Mouse (Mus musculus): ENCODE results near the gene Krtap6-2.

The Krtap6-2 gene

DNA sequence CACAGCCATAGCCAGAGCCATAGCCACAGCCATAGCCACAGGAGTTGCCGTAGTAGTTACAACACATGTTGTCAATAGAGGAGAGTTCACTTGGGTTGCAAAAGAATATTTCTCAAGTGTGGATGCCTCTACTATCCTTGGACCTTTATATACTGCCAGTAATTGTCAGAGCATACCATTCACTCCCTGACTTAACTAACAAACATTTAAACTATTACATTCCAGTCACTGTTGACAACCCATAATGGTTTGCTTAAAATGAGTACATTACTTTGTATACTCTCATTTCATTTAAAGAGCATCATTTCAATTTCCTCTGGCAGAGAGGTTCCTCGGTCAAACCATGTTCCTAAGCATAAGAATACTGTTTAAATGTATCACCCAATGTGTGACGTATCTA is at the start of gene Krtap6-2:
Gene Krtap6-2, minus strand, starts transcription at position 101 of the 400 bp plus-strand sequence.
- DNase-seq = no peak

DNA sequence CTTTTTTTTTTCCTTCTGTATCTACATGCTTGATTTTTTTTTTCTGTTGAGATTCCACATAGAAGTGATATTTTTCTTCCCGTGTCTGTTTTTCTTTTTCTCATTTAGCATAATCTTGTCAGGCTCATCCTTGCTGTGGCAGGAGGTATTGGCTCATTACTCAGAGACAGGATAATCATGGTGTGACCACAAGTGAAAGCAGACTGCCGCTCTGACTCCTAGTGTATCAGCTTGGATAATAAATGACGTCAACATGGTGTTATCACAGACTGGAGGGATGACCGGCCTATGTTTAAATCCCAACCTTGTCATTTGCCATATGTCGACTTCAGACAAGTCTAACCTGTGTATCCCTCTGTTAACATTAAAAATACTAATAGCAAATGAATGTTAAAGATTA is 41.3 kb upstream of the Krtap6-2 start:
- no peak for DNase-seq

DNA sequence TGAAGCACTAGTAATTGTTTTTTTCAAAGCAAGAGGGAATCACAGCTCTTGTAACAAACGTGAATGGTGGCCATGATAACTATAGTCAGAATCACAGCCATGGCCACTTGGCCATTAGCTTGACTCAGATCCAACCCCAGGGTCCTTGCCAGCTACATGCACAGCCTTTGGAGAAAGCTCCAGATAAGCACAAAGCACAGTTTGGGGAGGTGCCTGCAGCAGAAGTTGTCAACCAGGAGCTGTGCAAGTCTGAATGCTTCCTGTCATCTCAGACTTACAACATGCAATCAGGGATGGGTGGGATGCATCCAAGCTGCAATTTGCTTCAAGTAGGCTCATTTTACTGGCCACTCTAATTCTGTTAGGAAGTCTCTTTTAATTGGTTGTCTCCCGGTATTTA is 9.7 kb upstream of the Krtap6-2 start:
- no peak for DNase-seq

DNA sequence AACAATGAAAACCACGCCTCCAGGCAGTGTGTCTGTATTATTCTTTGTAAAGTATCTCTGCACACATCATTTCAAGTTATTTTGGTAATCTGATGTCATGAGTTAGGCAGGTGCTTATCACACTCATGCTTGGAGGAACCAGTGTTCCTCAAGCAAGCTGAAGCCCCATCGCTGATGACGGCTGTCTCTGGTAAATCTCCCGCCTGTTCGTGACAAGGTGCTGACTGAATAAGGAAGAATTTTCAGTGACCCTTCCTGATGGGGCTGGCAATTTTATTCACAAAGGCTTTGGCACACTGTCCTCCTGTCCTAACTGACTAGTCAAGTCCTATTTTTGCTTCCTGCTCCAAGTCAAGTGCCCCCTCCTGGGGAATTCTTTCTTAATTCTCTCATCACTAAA is 5.4 kb upstream of the Krtap6-2 start:
- no peak for DNase-seq

DNA sequence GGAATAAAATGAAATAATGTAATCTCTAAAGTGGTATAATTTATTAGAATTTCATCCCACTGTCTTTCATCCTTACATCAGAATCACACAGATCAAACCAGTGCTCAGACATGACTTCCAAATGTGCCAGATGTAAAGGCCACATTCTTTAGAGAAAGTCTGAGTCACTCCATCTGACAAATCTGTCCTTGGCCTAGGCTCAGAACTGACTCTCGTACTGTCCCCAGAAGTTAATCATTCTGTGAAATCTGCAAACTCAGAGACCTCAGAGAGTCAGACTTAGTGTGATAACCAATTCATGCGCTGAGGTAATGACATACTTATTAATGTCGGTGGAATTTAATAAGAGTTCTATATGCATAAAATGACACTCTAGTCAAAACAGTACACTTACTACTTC is 3.6 kb downstream of the Krtap6-2 start:
- no peak for DNase-seq

DNA sequence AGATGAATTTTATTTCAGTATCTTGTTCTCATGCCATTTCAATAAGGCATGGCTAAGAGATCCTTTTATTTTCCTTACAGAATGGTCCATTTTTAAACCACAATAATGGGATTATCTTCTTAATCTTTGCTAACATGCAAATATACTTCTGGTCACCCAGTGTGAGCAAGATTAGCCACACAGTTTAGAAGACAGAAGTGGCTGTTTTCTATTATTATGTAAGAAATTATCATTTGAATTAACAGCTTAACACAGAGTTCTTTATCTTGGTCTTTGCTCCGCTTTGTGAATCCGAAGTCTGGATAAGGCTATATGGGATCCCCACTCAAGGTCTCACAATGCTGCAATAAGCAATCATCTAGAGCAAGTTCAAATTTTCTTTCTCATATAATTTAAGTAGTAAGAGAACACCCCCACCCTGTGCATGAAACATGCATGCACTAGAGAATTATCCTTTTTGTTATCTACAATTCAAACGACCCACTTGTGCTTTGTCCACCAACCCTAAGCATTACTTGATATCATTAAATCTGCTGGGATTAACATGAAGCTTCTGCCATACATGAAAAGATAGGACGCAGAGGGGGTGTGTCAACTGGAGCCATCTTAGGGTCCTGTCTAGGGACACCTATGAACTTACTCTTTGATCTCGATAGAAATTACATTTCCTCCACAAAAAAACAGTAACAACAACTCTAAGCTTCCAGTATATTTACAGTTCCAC is 9.4 kb downstream of the Krtap6-2 start:
- no peak for DNase-seq

DNA sequence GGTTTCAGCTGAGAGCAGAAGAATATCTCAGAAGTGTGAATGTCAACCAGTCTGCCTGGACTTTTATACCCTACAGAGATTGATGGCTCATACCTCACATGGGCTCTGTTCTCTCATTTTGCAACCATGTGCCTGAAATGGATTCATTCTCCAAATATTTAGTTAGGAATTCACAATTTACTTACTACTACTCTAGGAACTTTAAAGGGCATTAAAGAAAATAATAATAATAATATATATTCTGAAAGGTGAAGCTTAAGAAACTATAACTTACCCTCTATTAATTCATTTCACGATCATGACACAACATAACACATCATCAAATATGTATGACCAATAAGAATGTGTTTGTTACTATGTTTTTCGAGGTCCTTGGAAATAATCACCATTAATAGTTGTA is 16.1 kb downstream of the Krtap6-2 start, which contains the start of gene Krtap21-1:
Gene Krtap21-1, minus strand, starts transcription at position 101 of the 400 bp plus-strand sequence.
- DNase-seq = no peak

DNA sequence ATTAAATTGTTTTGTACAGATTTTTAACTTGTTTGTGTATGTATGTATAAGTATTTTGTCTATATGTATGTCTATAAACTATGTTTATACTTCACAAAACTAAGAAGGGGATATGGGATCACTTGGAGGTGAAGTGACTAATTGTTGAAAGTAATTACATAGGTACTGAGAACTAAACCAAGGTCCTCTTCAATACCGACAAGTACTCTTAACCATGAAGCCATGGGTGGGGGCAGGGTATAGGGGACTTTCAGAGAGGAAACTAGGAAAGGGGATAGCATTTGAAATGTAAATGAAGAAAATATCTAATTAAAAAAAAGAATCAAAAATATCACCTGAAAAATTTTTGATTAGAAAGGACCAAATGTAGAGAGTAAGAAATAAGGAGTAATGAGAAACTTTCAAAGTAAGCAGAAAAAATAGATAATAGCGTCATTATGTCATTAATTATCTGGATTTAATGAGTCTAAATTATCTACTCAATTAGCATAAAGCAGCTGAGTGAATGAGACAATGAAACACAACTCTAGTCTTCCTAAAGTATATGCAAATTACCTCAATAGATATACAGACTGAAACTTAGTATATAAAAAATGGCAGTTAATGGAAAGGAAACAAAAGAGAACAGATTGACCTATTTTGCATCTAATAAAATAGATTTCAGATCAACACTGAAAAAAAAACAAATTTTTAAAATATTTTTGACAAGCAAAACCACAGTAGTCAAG is 47.0 kb downstream of the Krtap6-2 start:
- no peak for DNase-seq

Measured in cerebellum, adult 11 months (tissue).